Mouse (Mus musculus): ENCODE data around the gene Gm44579. TPM values are rescaled to one million over a fixed set of nuclear protein-coding genes. Genes with fewer than 3 reads are reported as not detected.

The Gm44579 gene
- total RNA-seq, 1 experiment from 2014 or later = not detected

DNA sequence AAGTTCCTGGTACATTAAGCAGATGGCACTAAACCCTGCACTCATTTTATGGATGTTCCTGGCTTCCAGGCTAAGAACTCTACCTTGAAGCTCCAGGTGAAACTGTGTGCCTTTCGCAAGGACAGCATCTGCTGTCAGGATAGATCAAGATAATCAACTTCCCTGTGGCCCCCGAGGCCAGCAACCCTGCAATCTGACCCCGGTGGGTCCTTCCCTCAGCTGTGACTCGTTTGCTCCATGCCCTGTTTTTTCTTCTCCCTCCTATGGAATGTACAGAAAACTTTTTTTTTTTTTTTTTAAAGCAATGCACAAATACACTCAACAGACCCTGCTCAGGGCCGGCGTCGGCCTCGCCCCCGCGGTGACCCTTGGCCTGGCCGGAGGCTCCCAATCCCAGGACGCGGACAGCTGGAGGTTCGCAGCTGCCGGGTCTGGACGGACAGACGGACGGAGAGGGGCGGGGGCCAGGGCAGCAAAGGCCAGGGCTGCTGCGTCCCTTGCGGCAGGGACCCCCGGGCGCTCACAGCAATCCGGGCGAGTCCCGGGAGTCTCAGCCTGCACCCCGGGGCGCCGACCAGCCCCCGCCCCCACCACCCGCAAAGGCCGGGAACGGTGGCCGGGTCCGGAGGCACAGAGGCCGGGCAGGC lies 75.8 kb downstream of the Gm44579 start:
- no peak for ATAC-seq (replicated peaks; ENCODE audit: insufficient number of reproducible peaks, low FRiP score, low TSS enrichment, poor library complexity, severe bottlenecking)

DNA sequence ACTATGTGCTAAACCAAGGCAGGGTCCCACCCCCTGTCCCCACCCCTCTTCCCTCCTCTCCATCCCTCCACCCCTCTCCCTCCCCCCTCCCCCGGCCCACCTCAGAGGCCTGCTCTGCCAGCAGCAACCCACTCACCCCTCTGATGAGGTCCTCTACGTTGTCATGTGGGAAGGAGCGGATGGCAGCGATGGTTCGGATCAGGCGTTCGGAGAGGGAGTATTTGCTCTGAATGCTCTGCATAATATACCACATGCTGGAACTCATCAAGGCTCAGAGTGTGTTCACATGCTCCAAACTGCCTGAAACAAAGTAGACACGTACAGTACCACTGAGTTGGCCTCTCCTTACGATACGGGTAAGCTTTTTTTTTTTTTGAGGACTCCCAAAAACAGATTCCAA lies 78.3 kb downstream of the Gm44579 start:
- ATAC-seq (replicated peaks; ENCODE audit: insufficient number of reproducible peaks, low FRiP score, low TSS enrichment, poor library complexity, severe bottlenecking) = no peak

DNA sequence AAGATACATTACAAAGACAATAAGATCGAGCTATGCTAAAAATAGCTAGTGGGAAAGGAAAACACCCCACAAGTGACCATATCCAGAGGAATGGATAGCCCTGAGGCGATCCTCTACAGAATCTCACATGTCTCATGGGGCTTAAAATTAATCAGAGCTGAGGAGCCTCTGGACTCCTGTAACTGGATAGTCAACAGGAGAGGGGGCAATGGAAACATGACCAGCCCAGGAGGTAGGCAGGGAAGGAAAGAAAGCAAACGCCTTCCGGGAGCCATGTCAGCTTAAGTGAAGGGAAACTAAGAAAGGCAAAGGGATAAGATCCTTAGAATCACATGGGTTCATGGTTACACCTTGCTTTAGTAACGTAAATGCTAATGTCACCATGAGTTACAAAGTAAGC lies 80.0 kb downstream of the Gm44579 start:
- ATAC-seq (replicated peaks; ENCODE audit: insufficient number of reproducible peaks, low FRiP score, low TSS enrichment, poor library complexity, severe bottlenecking) = no peak

GRCm38 (mm10) chr15:98139763-98140162 lies 81.0 kb downstream of the Gm44579 start:
- no peak for ATAC-seq (replicated peaks; ENCODE audit: insufficient number of reproducible peaks, low FRiP score, low TSS enrichment, poor library complexity, severe bottlenecking)

DNA sequence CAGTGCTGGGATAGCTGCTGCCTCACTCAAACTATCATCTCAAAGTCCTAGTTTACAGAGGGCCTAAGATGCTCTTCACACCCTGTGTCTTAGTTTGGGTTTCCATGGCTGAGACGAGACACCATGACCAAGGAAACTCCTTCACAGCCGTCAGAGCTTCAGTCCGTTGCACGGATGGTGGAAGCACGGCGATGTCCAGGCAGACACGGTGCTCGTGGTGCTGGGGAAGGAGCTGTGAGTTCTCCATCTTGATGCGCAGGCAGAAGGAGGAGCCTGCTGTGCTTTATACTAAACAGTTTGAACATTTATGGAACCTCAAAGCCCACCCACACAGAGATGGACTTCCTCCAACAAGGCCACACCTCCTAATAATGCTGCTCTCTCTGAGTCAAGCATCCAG lies 83.9 kb downstream of the Gm44579 start:
- no peak for ATAC-seq (replicated peaks; ENCODE audit: insufficient number of reproducible peaks, low FRiP score, low TSS enrichment, poor library complexity, severe bottlenecking)

Other genes with a start within 250 kb of the Gm44579 start
- 1.1 TPM in 1 of 3 replicates, not detected in the others for gene Col2a1, start 216.3 kb downstream of the Gm44579 start, total RNA-seq (2017)
- gene Pfkm, start 128.4 kb downstream of the Gm44579 start, total RNA-seq (2017) = 2.6 to 3.4 TPM (median 3.3 TPM) in 3 replicates
- gene Senp1, start 127.2 kb downstream of the Gm44579 start, total RNA-seq (2017) = 39.4 to 66.2 TPM (median 59.8 TPM) in 3 replicates
- gene Asb8, start 55.4 kb downstream of the Gm44579 start, total RNA-seq (2017) = 21.4 to 28.3 TPM (median 21.7 TPM) in 3 replicates
- not detected in 3 replicates for gene Ccdc184, start 53.8 kb downstream of the Gm44579 start, total RNA-seq (2017)
- gene Olfr288, start 25.4 kb downstream of the Gm44579 start, total RNA-seq (2017) = not detected in 3 replicates
- gene Olfr287, start 79 bp upstream of the Gm44579 start, total RNA-seq (2017) = not detected in 3 replicates
- not detected in 3 replicates for gene Olfr286, start 13.5 kb upstream of the Gm44579 start, total RNA-seq (2017)
- not detected in 3 replicates for gene H1fnt, start 36.3 kb upstream of the Gm44579 start, total RNA-seq (2017)
- not detected in 3 replicates for gene Zfp641, start 75.2 kb upstream of the Gm44579 start, total RNA-seq (2017)
- gene Olfr285, start 96.4 kb upstream of the Gm44579 start, total RNA-seq (2017) = not detected in 3 replicates
- not detected in 3 replicates for gene Olfr284, start 120.0 kb upstream of the Gm44579 start, total RNA-seq (2017)
- gene Olfr283, start 160.0 kb upstream of the Gm44579 start, total RNA-seq (2017) = not detected in 3 replicates
- gene Olfr282, start 210.2 kb upstream of the Gm44579 start, total RNA-seq (2017) = not detected in 3 replicates
- gene Olfr281, start 231.6 kb upstream of the Gm44579 start, total RNA-seq (2017) = not detected in 3 replicates
- not detected in 3 replicates for gene OR5BS1P, start 248.9 kb upstream of the Gm44579 start, total RNA-seq (2017)

Measured in monocyte, adult 5-6 weeks (primary cell).